In genomic region chr3:31100026-31100425, GRCm38 (mm10) we compare ENCODE assay signal across 10 mouse cellular contexts. TPM values are rescaled to one million over a fixed set of nuclear protein-coding genes. Genes with fewer than 3 reads are reported as not detected.
A peak's percentile ranks its signal among the peaks of the same experiment; 100 is the strongest.
DNase-seq lines count a peak whose midpoint lies in the region; ATAC-seq and TF ChIP-seq lines count a peak whose summit lies in the region.
"Had no signal": no experiment of that assay in that cellular context is flagged by ENCODE, and none has a peak within 500 bp of the region (broad histone marks: within the 10 kb centered on the region; RNA-seq: fewer than 3 reads in every experiment).

No protein-coding gene starts in this region.

- H3K27ac ChIP-seq in heart, embryonic 12.5 days (ENCODE audit: poor library complexity, severe bottlenecking): no peak overlapping the region
- H3K27ac ChIP-seq in forebrain, embryonic 15.5 days (replicated peaks): no peak overlapping the region
- no peak overlapping the region for H3K27ac ChIP-seq in limb, embryonic 15.5 days
- H3K27ac ChIP-seq in thymus, adult 2 months (ENCODE audit: control insufficient read depth, insufficient read depth, low read length): no peak overlapping the region
- H3K27ac ChIP-seq: macrophage had no signal

- no peaks in the 10 kb centered on the region for H3K9me3 ChIP-seq in heart, embryonic 12.5 days (replicated peaks)
- H3K9me3 ChIP-seq in forebrain, embryonic 15.5 days: no peaks in the 10 kb centered on the region
- no peaks in the 10 kb centered on the region for H3K9me3 ChIP-seq in limb, embryonic 15.5 days

- peak overlapping the region; percentile 50 for H3K4me2 ChIP-seq in heart, embryonic 12.5 days
- peak overlapping the region; percentile 34 for H3K4me2 ChIP-seq in forebrain, embryonic 15.5 days (replicated peaks)
- no peak overlapping the region for H3K4me2 ChIP-seq in limb, embryonic 15.5 days

- WGBS in heart, embryonic 12.5 days: 75% methylated on average over 5 of the region's 5 CpGs
- 86% methylated on average over 5 of the region's 5 CpGs for WGBS in forebrain, embryonic 15.5 days
- WGBS in limb, embryonic 15.5 days: 59% methylated on average over 5 of the region's 5 CpGs
- 89% methylated on average over 5 of the region's 5 CpGs for WGBS in thymus, adult 2 months

- no peak overlapping the region for H3K9ac ChIP-seq in heart, embryonic 12.5 days
- no peak overlapping the region for H3K9ac ChIP-seq in forebrain, embryonic 15.5 days (replicated peaks)
- no peak overlapping the region for H3K9ac ChIP-seq in limb, embryonic 15.5 days

- intact Hi-C loops in left cerebral cortex, postnatal 14 days (cut with DNase I): no loop called here

- no peak for TF ChIP-seq POLR2A in thymus, adult 2 months (IDR thresholded peaks at IDR 0.05; ENCODE audit: control insufficient read depth, extremely low read depth, insufficient read depth, low read length, poor library complexity)

- H3K36me3 ChIP-seq in heart, embryonic 12.5 days: peaks cover 7% of the 10 kb centered on the region; the same call in 1 of the 2 replicates
- no peaks in the 10 kb centered on the region for H3K36me3 ChIP-seq in forebrain, embryonic 15.5 days
- peaks cover 9% of the 10 kb centered on the region; the same call in 1 of the 2 replicates for H3K36me3 ChIP-seq in limb, embryonic 15.5 days
- H3K36me3 ChIP-seq in thymus, adult 2 months (ENCODE audit: control insufficient read depth, insufficient read depth, low read length): no peaks in the 10 kb centered on the region

- H3K4me3 ChIP-seq in heart, embryonic 12.5 days: peak overlapping the region; percentile 25; the same call in 1 of the 2 replicates
- H3K4me3 ChIP-seq in forebrain, embryonic 15.5 days: no peak overlapping the region
- H3K4me3 ChIP-seq in limb, embryonic 15.5 days: 0 out of 2 replicates have a peak overlapping the region, but pooled peaks have one; percentile 8
- no peak overlapping the region for H3K4me3 ChIP-seq in thymus, adult 2 months (ENCODE audit: control insufficient read depth, insufficient read depth, low read length)

- no peak for ATAC-seq in heart, embryonic 12.5 days (ENCODE audit: insufficient number of reproducible peaks, low FRiP score)
- ATAC-seq in forebrain, embryonic 15.5 days (replicated peaks): no peak
- ATAC-seq in limb, embryonic 15.5 days (ENCODE audit: insufficient number of reproducible peaks, low FRiP score, low TSS enrichment, low read depth): no peak

- no peak for DNase-seq in heart, adult 18-20 months
- DNase-seq in CD4-positive, CD25-positive, alpha-beta regulatory T cell, adult 2 months (ENCODE audit: low read depth, low spot score): peak; percentile 69
- no peak for DNase-seq in left cerebral cortex, postnatal 14 days (ENCODE audit: low spot score in 2 of 2)
- DNase-seq in spleen, adult 12 weeks (ENCODE audit: low spot score): no peak
- DNase-seq in thymus, adult 2 months: no peak
- DNase-seq: B cell, adult 2 months had no signal

- H3K27me3 ChIP-seq in heart, embryonic 12.5 days (replicated peaks): no peaks in the 10 kb centered on the region
- H3K27me3 ChIP-seq in forebrain, embryonic 15.5 days: no peaks in the 10 kb centered on the region
- no peaks in the 10 kb centered on the region for H3K27me3 ChIP-seq in limb, embryonic 15.5 days
- no peaks in the 10 kb centered on the region for H3K27me3 ChIP-seq in thymus, adult 2 months (ENCODE audit: control insufficient read depth, insufficient read depth, low read length)

- TF ChIP-seq CTCF in thymus, adult 2 months (IDR thresholded peaks at IDR 0.05; ENCODE audit: borderline replicate concordance, control insufficient read depth, extremely low read depth, insufficient read depth, low read length, poor library complexity): no peak

- peaks cover 36% of the 10 kb centered on the region for H3K4me1 ChIP-seq in heart, embryonic 12.5 days (replicated peaks)
- H3K4me1 ChIP-seq in forebrain, embryonic 15.5 days: peaks cover 57% of the 10 kb centered on the region
- H3K4me1 ChIP-seq in limb, embryonic 15.5 days: peaks cover 27% of the 10 kb centered on the region
- H3K4me1 ChIP-seq in thymus, adult 2 months (replicated peaks; ENCODE audit: control insufficient read depth, insufficient read depth, low read length): peaks cover 15% of the 10 kb centered on the region

RNA-seq across cellular contexts. Expression of gene Skil, which starts 5.2 kb away (rescaled TPM):
- polyA plus RNA-seq in heart, embryonic 12.5 days (2016; fragmentation: Nextera tagmentation; extraction: Ambion mirVana): 30.2 and 30.3 TPM in 2 replicates
- total RNA-seq in heart, adult 18-20 months (2021): 10 to 100 TPM; 13.6 to 14.0 TPM
- 28.6 and 30.7 TPM in 2 replicates for polyA plus RNA-seq in forebrain, embryonic 15.5 days (2015; fragmentation: Nextera tagmentation; extraction: Ambion mirVana)
- polyA plus RNA-seq in limb, embryonic 15.5 days (2015; fragmentation: Nextera tagmentation; extraction: Ambion mirVana): 18.0 and 22.0 TPM in 2 replicates
- total RNA-seq in left cerebral cortex, postnatal 14 days (2021): 10 to 100 TPM; 63.1 to 64.6 TPM
- polyA plus RNA-seq in thymus, adult 2 months (2012; rRNA removed): 12.4 and 13.1 TPM in 2 replicates

RNA-seq across cellular contexts. Expression of gene Cldn11, which starts 49.7 kb away (rescaled TPM):
- polyA plus RNA-seq in heart, embryonic 12.5 days (2016; fragmentation: Nextera tagmentation; extraction: Ambion mirVana): 4.6 and 4.7 TPM in 2 replicates
- total RNA-seq in heart, adult 18-20 months (2021): 1 to 10 TPM in 1 of 2 experiments, under 1 TPM in 1; 0.32 to 1.3 TPM
- polyA plus RNA-seq in forebrain, embryonic 15.5 days (2015; fragmentation: Nextera tagmentation; extraction: Ambion mirVana): 34.8 and 40.0 TPM in 2 replicates
- 8.3 and 8.7 TPM in 2 replicates for polyA plus RNA-seq in limb, embryonic 15.5 days (2015; fragmentation: Nextera tagmentation; extraction: Ambion mirVana)
- 100 to 1,000 TPM in 1 of 2 experiments, 10 to 100 TPM in 1; 80.3 to 138 TPM for total RNA-seq in left cerebral cortex, postnatal 14 days (2021)
- 1.5 TPM in 2 replicates for polyA plus RNA-seq in thymus, adult 2 months (2012; rRNA removed)
- polyA plus RNA-seq: macrophage had no signal

Comparison
In these comparisons a context has a peak if more than half of its experiments do, and no peak if none do; other contexts are left out.
1. H3K4me3 ChIP-seq: peak in heart, embryonic 12.5 days (single experiment) and limb, embryonic 15.5 days (single experiment); none in forebrain, embryonic 15.5 days (single experiment) and thymus, adult 2 months (single experiment).